Mouse (Mus musculus): ENCODE data around the gene Smg5. TPM values are rescaled to one million over a fixed set of nuclear protein-coding genes. Genes with fewer than 3 reads are reported as not detected.
"Not testable (repeated sequence)": the region's sequence is repeated elsewhere in the genome, so short reads cannot be mapped to it uniquely, and the experiment has no call there.

Smg5 gene
- 10 to 100 TPM; 24.2 to 34.9 TPM for polyA plus RNA-seq (2017; shearing (Covaris generic))

GRCm38 (mm10) chr3:88336058-88337013 is at the start of gene Smg5, which contains the start of gene Tmem79:
Gene Smg5, plus strand, starts transcription at chr3:88336260.
Gene Tmem79, minus strand, starts transcription at chr3:88336148.
- ATAC-seq = peak; percentile 96

GRCm38 (mm10) chr3:88287110-88287509 is 49.0 kb upstream of the Smg5 start, which contains the start of gene Gm38392:
Gene Gm38392, minus strand, starts transcription at chr3:88287210.
- no peak for ATAC-seq

GRCm38 (mm10) chr3:88288133-88288713 is 47.8 kb upstream of the Smg5 start:
- ATAC-seq = not testable (repeated sequence)

- ATAC-seq = no peak
These were observed 44.1 kb upstream of the Smg5 start for GRCm38 (mm10) chr3:88291970-88292369.

GRCm38 (mm10) chr3:88295272-88295671 is 40.8 kb upstream of the Smg5 start:
- ATAC-seq = not testable (repeated sequence)

- ATAC-seq = no peak
These were observed 39.9 kb upstream of the Smg5 start for GRCm38 (mm10) chr3:88296110-88296560.

- ATAC-seq = peak; percentile 90
These were observed 39.3 kb upstream of the Smg5 start, which contains the start of the genes Tsacc and Cct3 for GRCm38 (mm10) chr3:88296561-88297318. Gene Tsacc, minus strand, starts transcription at chr3:88296999. Gene Cct3, plus strand, starts transcription at chr3:88297116.

- ATAC-seq = peak; percentile 30
These were observed 38.7 kb upstream of the Smg5 start for GRCm38 (mm10) chr3:88297321-88297851.

GRCm38 (mm10) chr3:88299172-88299571 is 36.9 kb upstream of the Smg5 start:
- no peak for ATAC-seq

GRCm38 (mm10) chr3:88324951-88325405 is 11.1 kb upstream of the Smg5 start, which contains the start of gene Glmp:
Gene Glmp, plus strand, starts transcription at chr3:88325023.
- peak; percentile 98 for ATAC-seq

GRCm38 (mm10) chr3:88328956-88329355 is 7.1 kb upstream of the Smg5 start:
- no peak for ATAC-seq

- ATAC-seq = no peak
These were observed 4.8 kb upstream of the Smg5 start for GRCm38 (mm10) chr3:88331282-88331681.

- no peak for ATAC-seq
These were observed 1.9 kb upstream of the Smg5 start for GRCm38 (mm10) chr3:88334029-88334658.

- ATAC-seq = no peak
These were observed 1.1 kb upstream of the Smg5 start for GRCm38 (mm10) chr3:88334902-88335435.

GRCm38 (mm10) chr3:88335436-88336053 is 515 bp upstream of the Smg5 start:
- ATAC-seq = peak; percentile 7

GRCm38 (mm10) chr3:88337367-88338020 is 1.4 kb downstream of the Smg5 start:
- peak; percentile 26 for ATAC-seq

GRCm38 (mm10) chr3:88338316-88338715 is 2.3 kb downstream of the Smg5 start:
- ATAC-seq = no peak

GRCm38 (mm10) chr3:88339006-88339405 is 2.9 kb downstream of the Smg5 start:
- ATAC-seq = no peak

- ATAC-seq = no peak
These were observed 14.7 kb downstream of the Smg5 start for GRCm38 (mm10) chr3:88350732-88351131.

- no peak for ATAC-seq
These were observed 16.8 kb downstream of the Smg5 start for GRCm38 (mm10) chr3:88352907-88353306.
